Mouse (Mus musculus) lung, postnatal 0 days (tissue): ENCODE data around the gene Ces1c.

Source experiments
- CTCF ChIP-seq: IDR thresholded peaks from 2 replicates; pipeline ENCODE4 v1.5.1; 2016; ENCODE audit warnings: antibody characterized with exemption, mild to moderate bottlenecking
- EP300 ChIP-seq: IDR thresholded peaks from 2 replicates; pipeline ENCODE4 v1.6.1; 2016; ENCODE audit warnings: antibody characterized with exemption, mild to moderate bottlenecking, control low read depth

GRCm38 (mm10) chr8:93140696-93141095 lies 9.6 kb upstream of the Ces1c start:
- TF ChIP-seq EP300 (no peak), CTCF (peak; percentile 69)
